Mouse (Mus musculus): Measurements from ENCODE around the gene Trp53i13.

Gene Trp53i13

GRCm38 (mm10) chr11:77491502-77492291 is 24.1 kb downstream of the Trp53i13 start:
- DNase-seq: peak; percentile 57

GRCm38 (mm10) chr11:77491123-77491501 is 24.7 kb downstream of the Trp53i13 start:
- peak; percentile 88 for DNase-seq

GRCm38 (mm10) chr11:77490451-77490850 is 25.3 kb downstream of the Trp53i13 start:
- DNase-seq: peak; percentile 14

- DNase-seq: peak; percentile 73
Observed at GRCm38 (mm10) chr11:77489591-77490235, 26.1 kb downstream of the Trp53i13 start, which contains the start of gene Ankrd13b. TSS of gene Ankrd13b (minus strand) at chr11:77489678.

- peak; percentile 12 for DNase-seq
Observed at GRCm38 (mm10) chr11:77488771-77489581, 26.8 kb downstream of the Trp53i13 start.

- peak; percentile 19 for DNase-seq
Observed at GRCm38 (mm10) chr11:77486798-77487197, 29.0 kb downstream of the Trp53i13 start.

GRCm38 (mm10) chr11:77485229-77485628 is 30.6 kb downstream of the Trp53i13 start:
- no peak for DNase-seq

- DNase-seq: no peak
Observed at GRCm38 (mm10) chr11:77483510-77484255, 32.1 kb downstream of the Trp53i13 start.

GRCm38 (mm10) chr11:77483043-77483442 is 32.7 kb downstream of the Trp53i13 start:
- DNase-seq: no peak

- peak; percentile 61 for DNase-seq
Observed at GRCm38 (mm10) chr11:77476895-77477294, 38.9 kb downstream of the Trp53i13 start.

GRCm38 (mm10) chr11:77476216-77476615 is 39.6 kb downstream of the Trp53i13 start:
- DNase-seq: no peak

- no peak for DNase-seq
Observed at GRCm38 (mm10) chr11:77472775-77473174, 43.0 kb downstream of the Trp53i13 start.

GRCm38 (mm10) chr11:77471407-77471806 is 44.4 kb downstream of the Trp53i13 start:
- DNase-seq: no peak

GRCm38 (mm10) chr11:77468397-77468796 is 47.4 kb downstream of the Trp53i13 start:
- DNase-seq: no peak

GRCm38 (mm10) chr11:77467784-77468183 is 48.0 kb downstream of the Trp53i13 start:
- peak; percentile 81 for DNase-seq

- peak; percentile 81 for DNase-seq
Observed at GRCm38 (mm10) chr11:77467157-77467556, 48.6 kb downstream of the Trp53i13 start.

- no peak for DNase-seq
Observed at GRCm38 (mm10) chr11:77466544-77466943, 49.2 kb downstream of the Trp53i13 start.

GRCm38 (mm10) chr11:77465111-77465510 is 50.7 kb downstream of the Trp53i13 start:
- DNase-seq: no peak

- no peak for DNase-seq
Observed at GRCm38 (mm10) chr11:77464684-77465083, 51.1 kb downstream of the Trp53i13 start.

- DNase-seq: no peak
Observed at GRCm38 (mm10) chr11:77463786-77464185, 52.0 kb downstream of the Trp53i13 start.

- no peak for DNase-seq
Observed at GRCm38 (mm10) chr11:77463101-77463445, 52.7 kb downstream of the Trp53i13 start.

GRCm38 (mm10) chr11:77462283-77463100 is 53.3 kb downstream of the Trp53i13 start, which contains the start of gene Coro6:
TSS of gene Coro6 (plus strand) at chr11:77462411.
- DNase-seq: peak; percentile 72

All from kidney, adult 9 months (tissue).